Mouse (Mus musculus): Measurements from ENCODE around the gene Cers6. TPM values are rescaled to one million over a fixed set of nuclear protein-coding genes. Genes with fewer than 3 reads are reported as not detected.

Gene Cers6
- polyA plus RNA-seq, 1 experiment from 2014 or later: 88.4 TPM

DNA sequence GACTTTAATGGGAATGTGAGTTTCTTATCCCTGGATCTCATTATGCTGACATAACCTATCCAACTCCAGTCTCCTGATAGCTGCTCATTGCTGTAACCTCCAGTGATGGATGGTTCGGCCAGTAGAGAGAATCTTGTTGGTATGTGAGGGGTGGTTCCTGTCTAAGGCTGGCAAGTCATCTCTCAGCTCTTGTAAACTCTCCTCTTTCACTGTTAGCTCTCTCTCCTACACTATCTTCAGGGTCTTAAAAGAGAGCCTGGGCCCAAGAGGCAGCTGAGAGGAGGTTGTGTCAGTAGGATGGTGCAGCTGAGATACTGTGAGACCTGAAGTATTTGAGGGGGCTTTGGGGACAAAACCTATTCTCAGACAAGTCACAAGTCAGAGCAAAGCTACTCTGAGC is 272.9 kb downstream of the Cers6 start:
- Histone ChIP-seq H3K9ac (replicated peaks; ENCODE audit: low read length) (no peak overlapping the region), H3K27me3 (ENCODE audit: control insufficient read depth, insufficient read depth, low read length) (no peaks in the 10 kb centered on the region), H3K4me2 (ENCODE audit: low read length) (no peak overlapping the region), H3K9me3 (ENCODE audit: control insufficient read depth, low read length) (no peaks in the 10 kb centered on the region), H3K4me3 (replicated peaks; ENCODE audit: low read depth, low read length) (no peak overlapping the region), H3K36me3 (ENCODE audit: control insufficient read depth, insufficient read depth, low read length) (no peaks in the 10 kb centered on the region), H3K4me1 (ENCODE audit: control insufficient read depth, insufficient read depth, low read length) (peaks cover 3% of the 10 kb centered on the region), H3K27ac (replicated peaks; ENCODE audit: low read depth, low read length) (no peak overlapping the region)
- DNase-seq (no peak), ATAC-seq (ENCODE audit: low FRiP score, low TSS enrichment) (no peak)
- 100% methylated on average over 1 of the region's 1 CpGs for WGBS

DNA sequence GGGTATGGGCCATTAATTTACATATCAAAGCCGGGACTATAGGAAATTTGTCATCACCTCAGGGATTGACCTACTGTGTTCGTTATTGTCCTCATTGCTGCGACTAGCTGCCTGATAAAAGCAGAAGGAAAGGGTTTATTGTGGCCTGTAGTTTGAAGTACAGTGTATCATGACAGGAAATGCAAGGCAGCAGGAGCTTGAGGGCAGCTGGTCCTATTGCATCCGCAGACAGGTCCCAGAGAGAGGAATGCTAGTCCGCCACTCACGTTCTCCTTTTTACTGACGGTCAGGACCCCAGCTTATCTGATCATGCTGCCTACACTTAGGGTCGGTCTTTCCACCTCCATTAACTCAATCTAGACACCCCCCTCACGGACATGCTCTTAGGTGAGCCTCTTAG is 273.7 kb downstream of the Cers6 start:
- H3K9me3 ChIP-seq (ENCODE audit: control insufficient read depth, low read length): no peaks in the 10 kb centered on the region
- H3K4me1 ChIP-seq (ENCODE audit: control insufficient read depth, insufficient read depth, low read length): no peaks in the 10 kb centered on the region
- H3K36me3 ChIP-seq (ENCODE audit: control insufficient read depth, insufficient read depth, low read length): no peaks in the 10 kb centered on the region
- ATAC-seq (ENCODE audit: low FRiP score, low TSS enrichment): no peak
- WGBS: 81% methylated on average over 9 of the region's 9 CpGs
- H3K9ac ChIP-seq (replicated peaks; ENCODE audit: low read length): no peak overlapping the region
- H3K4me3 ChIP-seq (replicated peaks; ENCODE audit: low read depth, low read length): no peak overlapping the region
- H3K27ac ChIP-seq (replicated peaks; ENCODE audit: low read depth, low read length): no peak overlapping the region
- no peak for DNase-seq
- H3K4me2 ChIP-seq (ENCODE audit: low read length): no peak overlapping the region
- no peaks in the 10 kb centered on the region for H3K27me3 ChIP-seq (ENCODE audit: control insufficient read depth, insufficient read depth, low read length)

- no peak within 1 kb of the TSS for H3K4me3 ChIP-seq (replicated peaks; ENCODE audit: low read depth, low read length)
- H3K27me3 ChIP-seq (ENCODE audit: control insufficient read depth, insufficient read depth, low read length): no peaks in the 10 kb centered on the region
- H3K27ac ChIP-seq (replicated peaks; ENCODE audit: low read depth, low read length): no peak within 1 kb of the TSS
- no peaks in the 10 kb centered on the region for H3K36me3 ChIP-seq (ENCODE audit: control insufficient read depth, insufficient read depth, low read length)
- no peak for ATAC-seq (ENCODE audit: low FRiP score, low TSS enrichment)
- no peaks in the 10 kb centered on the region for H3K4me1 ChIP-seq (ENCODE audit: control insufficient read depth, insufficient read depth, low read length)
- WGBS: 81% methylated on average over 15 of the region's 15 CpGs
- DNase-seq: no peak
- no peak within 1 kb of the TSS for H3K4me2 ChIP-seq (ENCODE audit: low read length)
- no peaks in the 10 kb centered on the region for H3K9me3 ChIP-seq (ENCODE audit: control insufficient read depth, low read length)
- H3K9ac ChIP-seq (replicated peaks; ENCODE audit: low read length): no peak within 1 kb of the TSS
These were observed 274.7 kb downstream of the Cers6 start, which contains the start of gene Nostrin for GRCm38 (mm10) chr2:69135661-69136576. Nostrin (plus strand) TSS chr2:69135800.

DNA sequence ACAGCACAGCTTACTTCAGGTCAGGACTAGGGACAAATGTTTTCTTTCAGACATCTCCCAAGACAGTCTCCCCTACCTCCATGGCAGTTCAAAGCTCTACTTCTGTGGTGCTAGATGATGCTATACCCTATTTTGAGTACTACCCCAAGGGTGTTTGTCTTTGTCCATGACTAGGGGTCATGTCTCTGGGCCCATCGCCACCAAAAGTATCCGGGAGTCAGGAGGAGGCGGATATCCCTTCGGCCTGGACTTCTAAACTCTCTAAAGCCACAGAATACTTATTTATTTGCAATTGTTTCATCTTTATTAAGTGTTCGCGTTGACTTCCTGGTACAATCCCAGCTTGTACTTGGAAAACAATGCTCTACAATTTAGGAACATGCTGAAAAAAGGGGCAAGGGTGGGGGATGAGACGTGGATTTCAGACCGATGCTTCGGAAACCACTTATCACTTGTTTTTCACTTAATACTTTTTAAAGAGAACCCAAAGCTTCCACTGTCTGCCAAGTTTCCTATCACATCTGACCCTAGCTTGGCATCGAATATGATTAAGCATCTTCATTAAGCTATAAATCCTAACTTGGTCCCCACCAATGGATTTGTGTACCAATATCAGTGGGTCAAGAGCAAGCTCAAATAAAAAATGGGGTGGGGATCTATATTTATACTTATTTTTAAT is 276.3 kb downstream of the Cers6 start:
- Histone ChIP-seq H3K4me1 (ENCODE audit: control insufficient read depth, insufficient read depth, low read length) (no peaks in the 10 kb centered on the region), H3K4me3 (replicated peaks; ENCODE audit: low read depth, low read length) (no peak overlapping the region)
- 94% methylated on average over 10 of the region's 10 CpGs for WGBS

GRCm38 (mm10) chr2:69138759-69139158 is 277.5 kb downstream of the Cers6 start:
- ATAC-seq (ENCODE audit: low FRiP score, low TSS enrichment): no peak
- no peak overlapping the region for H3K27ac ChIP-seq (replicated peaks; ENCODE audit: low read depth, low read length)
- no peaks in the 10 kb centered on the region for H3K4me1 ChIP-seq (ENCODE audit: control insufficient read depth, insufficient read depth, low read length)
- no peak overlapping the region for H3K4me2 ChIP-seq (ENCODE audit: low read length)
- no peaks in the 10 kb centered on the region for H3K36me3 ChIP-seq (ENCODE audit: control insufficient read depth, insufficient read depth, low read length)
- no peaks in the 10 kb centered on the region for H3K27me3 ChIP-seq (ENCODE audit: control insufficient read depth, insufficient read depth, low read length)
- H3K4me3 ChIP-seq (replicated peaks; ENCODE audit: low read depth, low read length): no peak overlapping the region
- no peaks in the 10 kb centered on the region for H3K9me3 ChIP-seq (ENCODE audit: control insufficient read depth, low read length)
- no peak overlapping the region for H3K9ac ChIP-seq (replicated peaks; ENCODE audit: low read length)
- DNase-seq: no peak
- 83% methylated on average over 4 of the region's 4 CpGs for WGBS

More for the DNA sequence above, 276.3 kb downstream of the Cers6 start:
- no peak for ATAC-seq (ENCODE audit: low FRiP score, low TSS enrichment)
- H3K27me3 ChIP-seq (ENCODE audit: control insufficient read depth, insufficient read depth, low read length): no peaks in the 10 kb centered on the region
- no peak overlapping the region for H3K9ac ChIP-seq (replicated peaks; ENCODE audit: low read length)
- no peak overlapping the region for H3K4me2 ChIP-seq (ENCODE audit: low read length)
- no peak for DNase-seq
- no peaks in the 10 kb centered on the region for H3K9me3 ChIP-seq (ENCODE audit: control insufficient read depth, low read length)
- no peak overlapping the region for H3K27ac ChIP-seq (replicated peaks; ENCODE audit: low read depth, low read length)
- no peaks in the 10 kb centered on the region for H3K36me3 ChIP-seq (ENCODE audit: control insufficient read depth, insufficient read depth, low read length)

DNA sequence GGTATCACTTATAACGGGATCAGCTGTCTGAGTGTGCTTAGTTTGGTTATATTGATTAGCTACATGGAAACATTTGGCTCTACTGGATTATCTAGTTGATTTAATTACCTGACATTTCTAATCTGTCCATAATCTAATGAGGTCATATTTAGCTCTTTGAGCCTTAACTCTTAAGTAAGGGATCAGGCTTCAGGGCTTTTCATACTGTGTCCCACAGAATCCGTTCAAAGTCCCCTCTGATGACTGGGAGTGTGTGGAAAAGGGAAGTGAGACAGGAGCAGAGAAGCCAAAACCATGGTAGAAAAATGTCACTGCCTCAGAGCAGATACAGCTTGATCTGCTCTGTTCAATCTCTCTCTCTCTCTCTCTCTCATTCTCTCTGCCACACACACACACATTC is 279.0 kb downstream of the Cers6 start:
- DNase-seq (no peak), ATAC-seq (ENCODE audit: low FRiP score, low TSS enrichment) (no peak)
- Histone ChIP-seq H3K4me1 (ENCODE audit: control insufficient read depth, insufficient read depth, low read length) (no peaks in the 10 kb centered on the region), H3K4me2 (ENCODE audit: low read length) (no peak overlapping the region), H3K4me3 (replicated peaks; ENCODE audit: low read depth, low read length) (no peak overlapping the region), H3K27me3 (ENCODE audit: control insufficient read depth, insufficient read depth, low read length) (no peaks in the 10 kb centered on the region), H3K9me3 (ENCODE audit: control insufficient read depth, low read length) (no peaks in the 10 kb centered on the region), H3K36me3 (ENCODE audit: control insufficient read depth, insufficient read depth, low read length) (no peaks in the 10 kb centered on the region), H3K27ac (replicated peaks; ENCODE audit: low read depth, low read length) (no peak overlapping the region), H3K9ac (replicated peaks; ENCODE audit: low read length) (no peak overlapping the region)
- 59% methylated on average over 2 of the region's 2 CpGs for WGBS

- H3K36me3 ChIP-seq (ENCODE audit: control insufficient read depth, insufficient read depth, low read length): no peaks in the 10 kb centered on the region
- H3K27ac ChIP-seq (replicated peaks; ENCODE audit: low read depth, low read length): no peak overlapping the region
- ATAC-seq (ENCODE audit: low FRiP score, low TSS enrichment): no peak
- no peak for DNase-seq
- WGBS: 72% methylated on average over 4 of the region's 4 CpGs
- no peak overlapping the region for H3K4me2 ChIP-seq (ENCODE audit: low read length)
- no peaks in the 10 kb centered on the region for H3K27me3 ChIP-seq (ENCODE audit: control insufficient read depth, insufficient read depth, low read length)
- no peak overlapping the region for H3K4me3 ChIP-seq (replicated peaks; ENCODE audit: low read depth, low read length)
- H3K4me1 ChIP-seq (ENCODE audit: control insufficient read depth, insufficient read depth, low read length): no peaks in the 10 kb centered on the region
- H3K9ac ChIP-seq (replicated peaks; ENCODE audit: low read length): no peak overlapping the region
- no peaks in the 10 kb centered on the region for H3K9me3 ChIP-seq (ENCODE audit: control insufficient read depth, low read length)
These were observed 279.6 kb downstream of the Cers6 start for GRCm38 (mm10) chr2:69140816-69141215.

DNA sequence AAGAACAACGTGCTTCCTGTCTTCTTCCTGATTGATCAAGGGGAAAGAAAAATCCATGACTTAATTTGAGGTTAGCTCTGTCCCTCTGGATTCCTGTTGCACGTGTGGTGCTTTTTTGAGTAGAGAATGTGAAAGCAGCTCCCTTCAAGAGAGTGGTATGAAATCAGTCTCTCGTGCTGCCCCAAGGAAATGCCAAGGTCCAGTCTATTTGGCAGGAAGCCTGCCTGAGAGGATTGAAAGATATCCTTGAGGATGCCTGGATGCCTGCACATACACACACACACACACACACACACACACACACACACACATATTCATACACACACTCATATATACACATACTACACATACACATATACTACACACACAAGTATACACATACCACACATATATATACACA is 287.4 kb downstream of the Cers6 start:
- no peaks in the 10 kb centered on the region for H3K27me3 ChIP-seq (ENCODE audit: control insufficient read depth, insufficient read depth, low read length)
- no peak for DNase-seq
- H3K9me3 ChIP-seq (ENCODE audit: control insufficient read depth, low read length): no peaks in the 10 kb centered on the region
- no peak overlapping the region for H3K27ac ChIP-seq (replicated peaks; ENCODE audit: low read depth, low read length)
- H3K4me3 ChIP-seq (replicated peaks; ENCODE audit: low read depth, low read length): no peak overlapping the region
- H3K4me1 ChIP-seq (ENCODE audit: control insufficient read depth, insufficient read depth, low read length): no peaks in the 10 kb centered on the region
- 70% methylated on average over 3 of the region's 3 CpGs for WGBS
- no peak for ATAC-seq (ENCODE audit: low FRiP score, low TSS enrichment)
- H3K9ac ChIP-seq (replicated peaks; ENCODE audit: low read length): no peak overlapping the region
- no peak overlapping the region for H3K4me2 ChIP-seq (ENCODE audit: low read length)
- H3K36me3 ChIP-seq (ENCODE audit: control insufficient read depth, insufficient read depth, low read length): no peaks in the 10 kb centered on the region
